ENCODE assay signal across 26 mouse cellular contexts in genomic region chr1:69093052-69093451, GRCm38 (mm10). TPM values are rescaled to one million over a fixed set of nuclear protein-coding genes. Genes with fewer than 3 reads are reported as not detected.
"Had no signal": no experiment of that assay in that cellular context is flagged by ENCODE, and none has a peak within 500 bp of the region (broad histone marks: within the 10 kb centered on the region; RNA-seq: fewer than 3 reads in every experiment).

No protein-coding gene starts in this region.

- ATAC-seq: hindbrain, postnatal 0 days; intestine, embryonic 16.5 days; liver, embryonic 12.5 days had no signal

- H3K27ac ChIP-seq: gastrocnemius, adult 2 months; heart, embryonic 10.5 days; hindbrain, embryonic 10.5 days; hindbrain, embryonic 13.5 days; hindbrain, embryonic 15.5 days; hindbrain, postnatal 0 days; kidney, embryonic 15.5 days; kidney, postnatal 0 days; liver, embryonic 12.5 days; liver, embryonic 14.5 days had no signal

- H3K4me3 ChIP-seq: gastrocnemius, adult 2 months; heart, embryonic 10.5 days; heart, embryonic 12.5 days; hindbrain, embryonic 10.5 days; hindbrain, embryonic 13.5 days; hindbrain, embryonic 15.5 days; kidney, embryonic 15.5 days; liver, embryonic 12.5 days had no signal

- H3K4me2 ChIP-seq: heart, embryonic 12.5 days; hindbrain, embryonic 13.5 days; hindbrain, embryonic 15.5 days; kidney, embryonic 15.5 days; liver, embryonic 12.5 days had no signal

- DNase-seq: gastrocnemius, adult 2 months; gastrocnemius, postnatal 10 days; gastrocnemius, postnatal 25 days; heart, adult 18-20 months; heart, postnatal 10 days; heart, postnatal 4 days; kidney, adult 11 months; kidney, adult 2 months; kidney, adult 9 months; kidney, postnatal 14 days; kidney, postnatal 36 days; layer of hippocampus, adult 9-11 months; layer of hippocampus, postnatal 36 days had no signal

- H3K27me3 ChIP-seq: heart, embryonic 12.5 days; hindbrain, embryonic 13.5 days; hindbrain, embryonic 15.5 days; kidney, embryonic 15.5 days; liver, embryonic 12.5 days had no signal

- H3K36me3 ChIP-seq: heart, embryonic 10.5 days; heart, embryonic 12.5 days; hindbrain, embryonic 10.5 days; hindbrain, embryonic 13.5 days; hindbrain, embryonic 15.5 days; kidney, embryonic 15.5 days; liver, embryonic 12.5 days had no signal

- H3K9me3 ChIP-seq: heart, embryonic 10.5 days; heart, embryonic 12.5 days; hindbrain, embryonic 10.5 days; hindbrain, embryonic 13.5 days; hindbrain, embryonic 15.5 days; kidney, embryonic 15.5 days; liver, embryonic 12.5 days had no signal

- H3K4me1 ChIP-seq: hindbrain, embryonic 13.5 days; hindbrain, embryonic 15.5 days; kidney, embryonic 15.5 days; liver, embryonic 12.5 days had no signal

- H3K9ac ChIP-seq: heart, embryonic 12.5 days; hindbrain, embryonic 13.5 days; hindbrain, embryonic 15.5 days; kidney, embryonic 15.5 days; liver, embryonic 12.5 days; liver, embryonic 14.5 days had no signal

RNA-seq across cellular contexts. Expression of gene Erbb4, which starts 14.8 kb away (rescaled TPM):
- polyA plus RNA-seq: intestine, embryonic 16.5 days; large intestine, adult 2 months; liver, embryonic 16.5 days had no signal
